Mouse (Mus musculus): ENCODE data around the gene Fam213b. TPM values are rescaled to one million over a fixed set of nuclear protein-coding genes. Genes with fewer than 3 reads are reported as not detected.

The Fam213b gene
- polyA plus RNA-seq, 2 experiments = 5.8 to 9.3 TPM

- DNase-seq (ENCODE audit: low read depth in 3 of 3, low spot score in 3 of 3) (no peak), ATAC-seq (ENCODE audit: insufficient read depth) (no peak)
- no peak overlapping the region for H3K27ac ChIP-seq
- WGBS (ENCODE audit: insufficient replicate concordance) = 56% methylated on average over 5 of the region's 5 CpGs
- TF ChIP-seq EP300 (IDR thresholded peaks at IDR 0.05; ENCODE audit: low read depth) (no peak), CTCF (IDR thresholded peaks at IDR 0.05; ENCODE audit: low read depth) (no peak)
- H3K4me2 ChIP-seq (ENCODE audit: low read depth) = no peak overlapping the region
- H3K4me1 ChIP-seq (replicated peaks; ENCODE audit: control insufficient read depth in 2 of 2, insufficient read depth in 2 of 2, low read length in 1 of 2) = peaks cover 5 to 9% of the 10 kb centered on the region in 2 experiments; a peak in 3 of 4 replicates
- no peak overlapping the region for H3K4me3 ChIP-seq (ENCODE audit: insufficient read depth in 1 of 2, low read depth in 2 of 2, low read length in 2 of 2)
- no peaks in the 10 kb centered on the region for H3K9me3 ChIP-seq (ENCODE audit: control insufficient read depth, low read length)
- H3K27me3 ChIP-seq (ENCODE audit: control insufficient read depth, insufficient read depth, low read length) = no peaks in the 10 kb centered on the region; the same call in 1 of the 2 replicates
- no peaks in the 10 kb centered on the region for H3K36me3 ChIP-seq (replicated peaks; ENCODE audit: control insufficient read depth, insufficient read depth, low read depth)
- no peak overlapping the region for H3K9ac ChIP-seq (replicated peaks)
Observed at GRCm38 (mm10) chr4:154895549-154895948, 3.4 kb downstream of the Fam213b start.

GRCm38 (mm10) chr4:154890887-154891286, 8.0 kb downstream of the Fam213b start:
- H3K36me3 ChIP-seq (replicated peaks; ENCODE audit: control insufficient read depth, insufficient read depth, low read depth) = no peaks in the 10 kb centered on the region
- DNase-seq (ENCODE audit: low read depth in 3 of 3, low spot score in 3 of 3) (no peak), ATAC-seq (ENCODE audit: insufficient read depth) (no peak)
- no peaks in the 10 kb centered on the region; the same call in 1 of the 2 replicates for H3K27me3 ChIP-seq (ENCODE audit: control insufficient read depth, insufficient read depth, low read length)
- TF ChIP-seq EP300 (IDR thresholded peaks at IDR 0.05; ENCODE audit: low read depth) (no peak), CTCF (IDR thresholded peaks at IDR 0.05; ENCODE audit: low read depth) (no peak)
- H3K9me3 ChIP-seq (ENCODE audit: control insufficient read depth, low read length) = no peaks in the 10 kb centered on the region
- no peaks in the 10 kb centered on the region for H3K4me1 ChIP-seq (replicated peaks; ENCODE audit: control insufficient read depth in 2 of 2, insufficient read depth in 2 of 2, low read length in 1 of 2)
- H3K4me3 ChIP-seq (ENCODE audit: insufficient read depth in 1 of 2, low read depth in 2 of 2, low read length in 2 of 2) = no peak overlapping the region
- no peak overlapping the region for H3K9ac ChIP-seq (replicated peaks)
- no peak overlapping the region for H3K4me2 ChIP-seq (ENCODE audit: low read depth)
- 75% methylated on average over 14 of the region's 14 CpGs for WGBS (ENCODE audit: insufficient replicate concordance)
- H3K27ac ChIP-seq = no peak overlapping the region

DNA sequence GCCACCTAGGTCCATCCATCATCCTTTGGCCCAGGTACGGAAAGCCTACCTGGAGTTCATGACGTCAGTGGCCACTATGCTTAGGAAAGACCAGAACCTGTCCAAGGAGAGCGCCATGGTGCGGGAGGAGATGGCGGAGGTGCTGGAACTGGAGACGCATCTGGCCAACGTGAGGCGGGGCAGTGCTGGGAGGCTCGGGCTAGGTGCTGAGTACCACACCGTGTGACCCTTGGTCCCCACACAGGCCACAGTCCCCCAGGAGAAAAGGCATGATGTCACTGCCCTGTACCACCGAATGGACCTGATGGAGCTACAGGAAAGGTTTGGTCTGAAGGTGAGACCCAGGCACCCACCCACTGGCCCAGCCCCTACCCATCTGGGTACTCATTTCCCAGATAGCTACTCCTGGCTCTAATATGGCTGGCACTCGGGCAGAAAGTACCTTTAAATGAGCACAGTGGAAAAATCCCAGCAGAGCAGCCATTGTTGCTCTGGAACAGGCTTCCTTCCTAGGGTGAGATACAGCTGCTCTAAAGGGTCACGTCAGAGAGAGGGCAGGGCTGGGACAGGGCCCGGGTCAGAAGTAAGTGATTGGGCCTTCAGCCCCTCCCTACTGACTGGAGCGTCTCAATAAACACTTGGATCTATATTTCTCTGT, 11.2 kb downstream of the Fam213b start:
- Histone ChIP-seq H3K9ac (replicated peaks) (no peak overlapping the region), H3K4me2 (ENCODE audit: low read depth) (no peak overlapping the region), H3K36me3 (replicated peaks; ENCODE audit: control insufficient read depth, insufficient read depth, low read depth) (no peaks in the 10 kb centered on the region), H3K4me3 (ENCODE audit: insufficient read depth in 1 of 2, low read depth in 2 of 2, low read length in 2 of 2) (no peak overlapping the region), H3K27me3 (ENCODE audit: control insufficient read depth, insufficient read depth, low read length) (peaks cover 6% of the 10 kb centered on the region), H3K27ac (no peak overlapping the region), H3K4me1 (replicated peaks; ENCODE audit: control insufficient read depth in 2 of 2, insufficient read depth in 2 of 2, low read length in 1 of 2) (peaks cover under 1 to 3% of the 10 kb centered on the region in 2 experiments), H3K9me3 (ENCODE audit: control insufficient read depth, low read length) (no peaks in the 10 kb centered on the region)
- TF ChIP-seq CTCF (IDR thresholded peaks at IDR 0.05; ENCODE audit: low read depth) (no peak), EP300 (IDR thresholded peaks at IDR 0.05; ENCODE audit: low read depth) (no peak)
- 68% methylated on average over 15 of the region's 15 CpGs for WGBS (ENCODE audit: insufficient replicate concordance)
- DNase-seq (ENCODE audit: low read depth in 3 of 3, low spot score in 3 of 3) = no peak
- no peak for ATAC-seq (ENCODE audit: insufficient read depth)

DNA sequence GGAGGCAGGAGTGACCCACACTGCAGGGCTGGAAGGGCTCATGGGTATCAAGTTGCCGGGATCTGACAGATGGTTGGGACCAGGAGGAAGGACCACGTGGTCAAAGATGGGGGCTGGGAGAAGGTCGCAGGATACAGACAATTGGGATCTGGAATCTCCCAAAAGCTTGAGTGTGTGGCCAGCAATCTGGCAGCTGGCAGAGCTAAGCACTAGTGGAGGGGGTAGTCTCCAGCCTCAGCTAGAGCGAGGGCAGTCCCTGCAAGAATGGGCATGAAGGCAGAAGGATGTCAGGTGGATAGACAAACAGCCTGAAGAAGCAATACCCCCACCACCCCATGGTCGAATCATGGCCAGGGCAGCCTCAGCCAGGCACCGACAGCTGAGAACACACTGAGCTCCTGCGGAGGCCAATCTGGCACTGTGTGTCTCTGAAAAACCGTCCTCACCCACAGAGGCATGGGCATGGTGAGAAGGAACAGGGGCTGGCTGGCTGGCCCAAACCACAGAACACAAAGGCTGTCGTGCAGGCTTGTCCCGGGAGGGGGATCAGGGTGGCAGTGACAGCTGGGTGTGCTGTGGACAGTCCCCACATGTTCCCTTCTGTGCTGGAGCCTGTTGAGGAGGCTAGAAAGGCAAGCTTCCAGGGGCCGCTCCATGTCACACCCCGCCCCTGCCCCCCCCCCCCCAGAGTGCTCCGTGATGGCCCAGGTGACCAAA, 11.9 kb downstream of the Fam213b start:
- Histone ChIP-seq H3K4me2 (ENCODE audit: low read depth) (no peak overlapping the region), H3K4me3 (ENCODE audit: insufficient read depth in 1 of 2, low read depth in 2 of 2, low read length in 2 of 2) (no peak overlapping the region), H3K36me3 (replicated peaks; ENCODE audit: control insufficient read depth, insufficient read depth, low read depth) (no peaks in the 10 kb centered on the region), H3K4me1 (replicated peaks; ENCODE audit: control insufficient read depth in 2 of 2, insufficient read depth in 2 of 2, low read length in 1 of 2) (peaks cover 7 to 8% of the 10 kb centered on the region in 2 experiments), H3K27ac (no peak overlapping the region), H3K9ac (replicated peaks) (no peak overlapping the region), H3K9me3 (ENCODE audit: control insufficient read depth, low read length) (no peaks in the 10 kb centered on the region), H3K27me3 (ENCODE audit: control insufficient read depth, insufficient read depth, low read length) (peaks cover 6% of the 10 kb centered on the region)
- ATAC-seq (ENCODE audit: insufficient read depth) (no peak), DNase-seq (ENCODE audit: low read depth in 3 of 3, low spot score in 3 of 3) (no peak)
- 55% methylated on average over 13 of the region's 13 CpGs for WGBS (ENCODE audit: insufficient replicate concordance)
- TF ChIP-seq CTCF (IDR thresholded peaks at IDR 0.05; ENCODE audit: low read depth) (no peak), EP300 (IDR thresholded peaks at IDR 0.05; ENCODE audit: low read depth) (no peak)

- no peak for ATAC-seq (ENCODE audit: insufficient read depth)
- no peak overlapping the region for H3K27ac ChIP-seq
- no peak overlapping the region for H3K4me3 ChIP-seq (ENCODE audit: insufficient read depth in 1 of 2, low read depth in 2 of 2, low read length in 2 of 2)
- peaks cover 6% of the 10 kb centered on the region for H3K27me3 ChIP-seq (ENCODE audit: control insufficient read depth, insufficient read depth, low read length)
- 70% methylated on average over 11 of the region's 11 CpGs for WGBS (ENCODE audit: insufficient replicate concordance)
- H3K9me3 ChIP-seq (ENCODE audit: control insufficient read depth, low read length) = no peaks in the 10 kb centered on the region
- no peak overlapping the region for H3K9ac ChIP-seq (replicated peaks)
- DNase-seq (ENCODE audit: low read depth in 3 of 3, low spot score in 3 of 3) = no peak
- no peaks in the 10 kb centered on the region for H3K36me3 ChIP-seq (replicated peaks; ENCODE audit: control insufficient read depth, insufficient read depth, low read depth)
- H3K4me1 ChIP-seq (replicated peaks; ENCODE audit: control insufficient read depth in 2 of 2, insufficient read depth in 2 of 2, low read length in 1 of 2) = peaks cover 22 to 24% of the 10 kb centered on the region in 2 experiments
- no peak overlapping the region for H3K4me2 ChIP-seq (ENCODE audit: low read depth)
- TF ChIP-seq EP300 (IDR thresholded peaks at IDR 0.05; ENCODE audit: low read depth) = no peak
- TF ChIP-seq CTCF (IDR thresholded peaks at IDR 0.05; ENCODE audit: low read depth) = no peak
Observed at GRCm38 (mm10) chr4:154885416-154885815, 13.5 kb downstream of the Fam213b start.

Measured in liver, embryonic 14.5 days (tissue).